Mouse (Mus musculus) CH12F3 (cell line): ENCODE measurements around the gene Tcfl5.

Experiments used
- in situ Hi-C: fragments of 300-500 bp; cut with MboI; formaldehyde crosslinking; loops from 2 replicates; pipeline ENCODE4 v1.14.3; 2020; ENCODE audit warnings: low sequenced_read_pairs

The Tcfl5 gene

GRCm38 (mm10) chr2:180600569-180601021 lies 41.9 kb downstream of the Tcfl5 start:
- in situ Hi-C loops = no loop called here

GRCm38 (mm10) chr2:180598157-180598705 lies 44.3 kb downstream of the Tcfl5 start:
- in situ Hi-C loops = no loop called here

GRCm38 (mm10) chr2:180597490-180597889 lies 45.0 kb downstream of the Tcfl5 start, which contains the start of gene Col9a3:
Col9a3 (plus strand) TSS chr2:180597790.
- in situ Hi-C loops = no loop called here

GRCm38 (mm10) chr2:180589123-180589831 lies 53.2 kb downstream of the Tcfl5 start, which contains the start of gene Ogfr:
Ogfr (plus strand) TSS chr2:180589245.
- in situ Hi-C loops = no loop called here

- in situ Hi-C loops = no loop called here
Observed at GRCm38 (mm10) chr2:180588736-180589122, 53.8 kb downstream of the Tcfl5 start.

- in situ Hi-C loops = no loop called here
Observed at GRCm38 (mm10) chr2:180583154-180583507, 59.4 kb downstream of the Tcfl5 start.

- in situ Hi-C loops = no loop called here
Observed at GRCm38 (mm10) chr2:180582481-180583153, 59.9 kb downstream of the Tcfl5 start.

GRCm38 (mm10) chr2:180581002-180581401 lies 61.5 kb downstream of the Tcfl5 start, which contains the start of gene Mrgbp:
Mrgbp (plus strand) TSS chr2:180581304.
- in situ Hi-C loops = no loop called here

- in situ Hi-C loops = loop anchor here (10.0 kb wide), 1 partner anchor 104 kb away; no protein-coding TSS in a partner anchor
Observed at GRCm38 (mm10) chr2:180578686-180579085, 63.8 kb downstream of the Tcfl5 start.

- in situ Hi-C loops = loop anchor here (10.0 kb wide), 1 partner anchor 102 kb away; no protein-coding TSS in a partner anchor
Observed at GRCm38 (mm10) chr2:180576482-180576881, 66.0 kb downstream of the Tcfl5 start.
